Mouse (Mus musculus) layer of hippocampus, adult 9-11 months (tissue): ENCODE measurements around the gene Tceal8.

Experiments
- DNase-seq: peaks from one replicate; pipeline ENCODE4 v3.0.0; 2022

Gene Tceal8

GRCm38 (mm10) chrX:136127038-136127743, 45.0 kb downstream of the Tceal8 start:
- DNase-seq: no peak
